Mouse (Mus musculus) midbrain, embryonic 12.5 days (tissue): ENCODE measurements around the gene Stag1. TPM values are rescaled to one million over a fixed set of nuclear protein-coding genes. Genes with fewer than 3 reads are reported as not detected.

ENCODE experiments used
- ATAC-seq: fragments of 200-750 bp; cut with Nextera tagmentation; 2 replicates; pipeline ENCODE4 v1.8.0; 2017; ENCODE audit warnings: low read depth, moderate TSS enrichment, moderate library complexity; ENCODE audit not compliant: low FRiP score
- H3K27ac ChIP-seq: fragments of 300-500 bp; sonication (generic); replicated peaks from 2 replicates; pipeline ENCODE4 v1.5.1; 2016; ENCODE audit warnings: mild to moderate bottlenecking
- H3K27me3 ChIP-seq: fragments of 300-500 bp; sonication (generic); 2 replicates; pipeline ENCODE4 v1.6.1; 2016; ENCODE audit warnings: mild to moderate bottlenecking
- H3K36me3 ChIP-seq: fragments of 300-500 bp; sonication (generic); 2 replicates; pipeline ENCODE4 v1.6.1; 2016
- H3K4me1 ChIP-seq: fragments of 300-500 bp; sonication (generic); 2 replicates; pipeline ENCODE4 v1.6.1; 2016
- H3K4me2 ChIP-seq: fragments of 300-500 bp; sonication (generic); replicated peaks from 2 replicates; pipeline ENCODE4 v1.6.1; 2016; ENCODE audit warnings: mild to moderate bottlenecking, moderate library complexity
- H3K4me3 ChIP-seq: fragments of 300-500 bp; sonication (generic); 2 replicates; pipeline ENCODE4 v1.5.1; 2016; ENCODE audit warnings: mild to moderate bottlenecking
- H3K9ac ChIP-seq: fragments of 300-500 bp; sonication (generic); replicated peaks from 2 replicates; pipeline ENCODE4 v1.6.1; 2016; ENCODE audit warnings: mild to moderate bottlenecking, moderate library complexity
- H3K9me3 ChIP-seq: fragments of 300-500 bp; sonication (generic); 2 replicates; pipeline ENCODE4 v1.6.1; 2016; ENCODE audit warnings: mild to moderate bottlenecking
- WGBS: fragments of 180-500 bp; shearing (Covaris S2); methylation state at CpG from one replicate; pipeline ENCODE4 v1.1.7; 2016; 5-methylcytosine and 5-hydroxymethylcytosine counted together
- polyA plus RNA-seq: library from polyadenylated mRNA; unstranded; fragments of >200 nt; fragmentation: Nextera tagmentation; extraction: Ambion mirVana; gene quantifications from 2 replicates; pipeline ENCODE4 v1.2.1, GENCODE M21; 2016

Gene Stag1
- polyA plus RNA-seq, 1 experiment from 2014 or later: 63.6 TPM

DNA sequence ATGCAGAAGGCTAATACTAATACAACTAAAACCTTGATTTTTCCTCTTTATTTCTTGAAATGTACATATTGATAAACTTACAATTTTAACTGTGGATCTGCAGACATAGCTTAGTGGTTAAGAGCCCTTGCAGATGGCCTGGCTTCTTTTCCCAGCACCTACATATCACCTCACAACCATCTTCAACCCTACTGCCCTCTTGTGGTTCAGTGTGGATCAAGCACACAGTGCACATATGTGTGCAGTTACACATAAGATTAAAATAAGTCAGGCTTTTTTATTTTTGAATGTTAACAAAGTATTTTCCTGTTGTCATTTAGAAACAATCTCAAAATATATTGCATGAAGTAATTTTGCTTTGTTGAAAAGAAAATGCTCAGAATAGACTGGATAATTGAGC lies 312.8 kb downstream of the Stag1 start:
- Histone ChIP-seq H3K4me3 (no peak overlapping the region), H3K36me3 (0 out of 2 replicates have a peak, but pooled peaks cover 19% of the 10 kb centered on the region), H3K4me2 (no peak overlapping the region), H3K9ac (no peak overlapping the region), H3K4me1 (no peaks in the 10 kb centered on the region), H3K27ac (no peak overlapping the region), H3K27me3 (no peaks in the 10 kb centered on the region), H3K9me3 (no peaks in the 10 kb centered on the region)
- no peak for ATAC-seq

DNA sequence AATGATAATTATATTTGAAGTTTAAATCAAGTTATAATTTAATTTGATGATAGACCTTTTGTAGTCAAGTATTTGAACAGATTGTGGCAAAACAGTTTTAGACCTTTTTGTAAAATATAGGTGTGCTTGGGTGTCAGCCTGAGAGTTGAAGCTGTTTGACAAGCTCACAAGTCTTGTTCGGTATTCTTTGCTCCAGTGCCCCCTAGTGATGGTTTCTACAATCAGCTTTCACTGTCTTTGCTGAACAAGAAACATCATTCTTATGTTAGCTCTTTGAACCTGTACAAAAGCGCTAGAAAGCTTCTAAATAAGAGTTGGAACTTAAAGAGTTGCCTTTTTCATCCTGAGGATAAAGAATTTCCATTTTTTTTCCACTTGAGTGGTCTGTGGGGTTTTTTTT lies 319.5 kb downstream of the Stag1 start:
- WGBS: 54% methylated on average over 2 of the region's 2 CpGs
- ATAC-seq: no peak
- Histone ChIP-seq H3K4me1 (no peaks in the 10 kb centered on the region), H3K9me3 (no peaks in the 10 kb centered on the region), H3K9ac (no peak overlapping the region), H3K4me2 (no peak overlapping the region), H3K27me3 (no peaks in the 10 kb centered on the region), H3K36me3 (no peaks in the 10 kb centered on the region), H3K4me3 (no peak overlapping the region), H3K27ac (no peak overlapping the region)

DNA sequence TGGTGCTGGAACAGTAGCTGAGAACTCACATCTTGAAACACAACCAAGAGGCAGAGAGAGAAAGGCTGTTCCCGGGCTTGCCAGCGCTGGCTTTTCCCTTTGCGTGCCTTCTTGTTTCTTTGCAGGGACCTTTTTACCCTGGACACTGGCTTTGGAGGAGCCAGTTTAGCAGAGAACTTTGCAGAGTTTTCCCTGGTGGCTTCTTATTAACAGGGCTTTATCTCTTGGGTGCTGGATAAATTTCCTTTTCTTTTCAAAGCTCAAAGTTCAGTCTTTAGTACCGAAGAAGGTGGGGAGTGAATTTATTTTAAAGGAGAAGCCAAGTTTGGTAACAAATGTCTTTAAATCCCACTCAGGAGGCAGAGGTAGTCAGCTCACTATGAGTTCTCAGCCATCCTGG lies 329.0 kb downstream of the Stag1 start:
- H3K27ac ChIP-seq: no peak overlapping the region
- H3K9me3 ChIP-seq: no peaks in the 10 kb centered on the region
- H3K9ac ChIP-seq: no peak overlapping the region
- WGBS: 95% methylated on average over 4 of the region's 4 CpGs
- no peak overlapping the region for H3K4me3 ChIP-seq
- peaks cover 15% of the 10 kb centered on the region for H3K36me3 ChIP-seq
- ATAC-seq: no peak
- no peaks in the 10 kb centered on the region for H3K27me3 ChIP-seq
- H3K4me1 ChIP-seq: no peaks in the 10 kb centered on the region
- no peak overlapping the region for H3K4me2 ChIP-seq

DNA sequence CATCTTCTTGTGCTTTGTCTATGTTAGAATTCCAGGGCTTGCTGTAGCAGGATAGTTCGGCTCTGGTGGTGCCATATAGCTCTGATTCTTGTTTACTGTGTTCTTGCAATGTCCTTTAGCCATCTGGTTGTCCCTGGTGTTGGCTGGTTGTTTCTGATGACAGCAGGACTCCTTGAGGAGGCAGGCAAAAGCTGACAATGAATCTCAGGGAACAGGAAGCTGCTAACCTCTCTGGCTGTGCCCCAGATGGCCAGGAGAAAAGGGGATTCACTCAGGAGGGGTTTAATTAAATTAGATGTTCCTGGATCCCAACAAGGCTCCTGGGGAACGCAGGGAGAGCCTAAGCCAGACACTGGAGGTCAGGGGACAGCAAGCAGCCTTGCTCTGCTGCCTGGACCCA lies 344.4 kb downstream of the Stag1 start:
- H3K4me2 ChIP-seq: no peak overlapping the region
- 35% methylated on average over 2 of the region's 2 CpGs for WGBS
- H3K27ac ChIP-seq: no peak overlapping the region; the same call in 1 of the 2 replicates
- H3K9ac ChIP-seq: no peak overlapping the region
- no peaks in the 10 kb centered on the region for H3K9me3 ChIP-seq
- no peaks in the 10 kb centered on the region for H3K27me3 ChIP-seq
- ATAC-seq: no peak
- peaks cover 9% of the 10 kb centered on the region; the same call in 1 of the 2 replicates for H3K36me3 ChIP-seq
- no peak overlapping the region for H3K4me3 ChIP-seq
- H3K4me1 ChIP-seq: no peaks in the 10 kb centered on the region

DNA sequence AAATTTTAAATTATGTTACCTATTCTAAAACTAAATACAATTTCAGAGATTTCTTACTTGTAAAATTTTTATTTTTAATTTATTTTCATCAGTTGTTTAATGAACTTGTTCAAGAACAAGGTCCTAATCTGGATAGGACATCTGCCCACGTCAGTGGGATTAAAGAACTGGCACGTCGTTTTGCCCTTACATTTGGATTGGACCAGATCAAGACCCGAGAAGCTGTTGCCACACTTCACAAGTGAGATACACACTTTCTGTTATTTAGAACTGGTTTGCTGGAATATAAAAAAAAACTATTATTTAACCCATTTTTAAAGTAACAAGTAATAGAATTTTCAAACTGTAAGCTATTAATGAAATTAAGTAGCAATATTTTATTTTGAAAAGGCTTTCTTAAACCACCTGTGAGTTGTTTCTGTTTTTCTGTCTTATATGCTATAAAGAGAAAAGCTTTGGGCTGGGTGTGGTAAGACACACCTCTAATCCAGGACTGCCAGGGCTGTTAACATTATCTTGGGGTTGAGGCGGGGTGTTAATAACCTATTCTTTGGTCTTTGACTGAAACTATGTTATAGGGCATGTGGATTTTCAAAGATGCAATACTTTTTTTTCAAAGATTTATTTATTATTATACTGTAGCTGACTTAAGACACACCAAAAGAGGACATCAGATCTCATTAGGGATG lies 347.2 kb downstream of the Stag1 start:
- Histone ChIP-seq H3K36me3 (peaks cover 18% of the 10 kb centered on the region; the same call in 1 of the 2 replicates), H3K4me3 (no peak overlapping the region), H3K4me1 (no peaks in the 10 kb centered on the region), H3K27me3 (no peaks in the 10 kb centered on the region), H3K27ac (no peak overlapping the region), H3K4me2 (no peak overlapping the region), H3K9me3 (no peaks in the 10 kb centered on the region), H3K9ac (no peak overlapping the region)
- ATAC-seq: no peak
- 93% methylated on average over 5 of the region's 5 CpGs for WGBS

DNA sequence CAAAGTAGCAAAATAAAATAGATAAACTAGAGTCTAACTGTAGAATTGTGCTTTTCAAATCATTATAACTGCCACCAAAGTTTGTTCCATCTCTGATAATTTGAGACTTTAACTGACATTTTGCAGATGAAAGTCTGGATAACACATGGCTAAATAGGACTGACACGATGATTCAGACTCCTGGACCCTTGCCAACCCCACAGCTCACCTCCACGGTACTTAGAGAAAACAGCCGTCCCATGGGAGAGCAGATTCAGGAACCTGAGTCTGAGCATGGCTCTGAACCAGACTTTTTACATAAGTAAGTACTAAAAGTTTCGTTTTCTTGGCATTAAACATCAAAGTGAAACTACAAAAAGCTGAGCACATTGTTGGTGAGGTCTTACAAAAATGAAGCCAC lies 353.9 kb downstream of the Stag1 start:
- H3K27ac ChIP-seq: no peak overlapping the region

DNA sequence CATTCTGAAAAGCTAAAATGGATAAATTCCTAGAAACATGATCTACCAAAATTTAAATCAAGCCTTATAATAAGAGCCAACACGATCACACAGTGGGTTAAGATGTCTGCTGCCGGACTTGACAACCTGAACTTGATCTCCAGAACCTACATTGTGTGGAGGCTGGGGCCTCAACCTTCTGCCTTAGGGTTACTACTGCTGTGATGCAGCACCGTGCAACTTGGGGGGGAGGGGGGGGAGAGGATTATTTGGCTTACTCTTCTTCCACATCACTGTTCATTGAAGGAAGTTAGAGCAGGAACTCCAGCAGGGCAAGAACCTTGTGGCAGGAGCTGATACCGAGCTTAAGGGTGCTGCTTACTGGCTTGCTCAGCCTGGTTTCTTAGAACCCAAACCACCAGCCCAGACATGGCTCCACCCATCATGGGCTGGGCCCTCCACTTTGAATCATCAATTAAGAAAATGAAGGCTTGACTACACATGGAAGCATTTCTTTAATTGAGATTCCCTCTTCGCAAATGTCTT lies 365.4 kb downstream of the Stag1 start:
- Histone ChIP-seq H3K9me3 (no peaks in the 10 kb centered on the region), H3K9ac (no peak overlapping the region), H3K36me3 (0 out of 2 replicates have a peak, but pooled peaks cover 9% of the 10 kb centered on the region), H3K27ac (peak overlapping the region; percentile 25), H3K4me3 (no peak overlapping the region), H3K27me3 (peaks cover 7% of the 10 kb centered on the region; the same call in 1 of the 2 replicates), H3K4me2 (no peak overlapping the region), H3K4me1 (peaks cover 11% of the 10 kb centered on the region)
- peak; percentile 71 for ATAC-seq
- WGBS: 54% methylated on average over 5 of the region's 5 CpGs

More for the DNA sequence above, 353.9 kb downstream of the Stag1 start:
- no peak overlapping the region for H3K4me2 ChIP-seq
- H3K9me3 ChIP-seq: no peaks in the 10 kb centered on the region
- peaks cover 38% of the 10 kb centered on the region for H3K36me3 ChIP-seq
- no peak for ATAC-seq
- H3K9ac ChIP-seq: no peak overlapping the region
- H3K27me3 ChIP-seq: no peaks in the 10 kb centered on the region
- no peaks in the 10 kb centered on the region for H3K4me1 ChIP-seq
- H3K4me3 ChIP-seq: no peak overlapping the region
- 87% methylated on average over 4 of the region's 4 CpGs for WGBS

DNA sequence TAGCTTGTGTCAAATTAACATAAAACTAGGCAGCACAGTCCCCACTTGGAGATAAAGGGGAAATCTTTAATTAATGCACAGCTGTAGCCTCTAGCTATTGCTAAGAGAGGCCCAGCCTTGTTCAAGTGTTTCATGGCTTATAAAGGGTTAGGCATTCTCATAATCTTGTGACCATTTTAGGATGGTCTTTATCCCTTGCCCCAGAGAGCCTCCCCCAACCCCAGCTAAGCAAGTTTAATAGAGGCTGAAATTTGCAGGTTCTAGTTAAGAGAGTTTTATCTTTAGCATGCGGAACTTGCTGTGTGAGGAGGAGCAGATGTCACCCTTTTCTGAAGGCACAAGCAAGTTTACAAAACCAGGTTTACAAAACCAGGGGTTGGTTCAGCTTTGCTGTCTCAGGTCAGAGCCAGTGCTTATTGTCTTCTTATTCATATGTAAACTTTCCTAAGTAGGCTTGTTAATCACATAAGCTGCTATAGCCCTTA lies 365.9 kb downstream of the Stag1 start:
- H3K4me2 ChIP-seq: no peak overlapping the region
- peak; percentile 88 for ATAC-seq
- H3K36me3 ChIP-seq: 0 out of 2 replicates have a peak, but pooled peaks cover 6% of the 10 kb centered on the region
- H3K4me1 ChIP-seq: peaks cover 11% of the 10 kb centered on the region
- peaks cover 7% of the 10 kb centered on the region; the same call in 1 of the 2 replicates for H3K27me3 ChIP-seq
- 21% methylated on average over 1 of the region's 1 CpGs for WGBS
- no peak overlapping the region for H3K4me3 ChIP-seq
- H3K9me3 ChIP-seq: no peaks in the 10 kb centered on the region
- H3K27ac ChIP-seq: peak overlapping the region; percentile 25
- H3K9ac ChIP-seq: no peak overlapping the region

DNA sequence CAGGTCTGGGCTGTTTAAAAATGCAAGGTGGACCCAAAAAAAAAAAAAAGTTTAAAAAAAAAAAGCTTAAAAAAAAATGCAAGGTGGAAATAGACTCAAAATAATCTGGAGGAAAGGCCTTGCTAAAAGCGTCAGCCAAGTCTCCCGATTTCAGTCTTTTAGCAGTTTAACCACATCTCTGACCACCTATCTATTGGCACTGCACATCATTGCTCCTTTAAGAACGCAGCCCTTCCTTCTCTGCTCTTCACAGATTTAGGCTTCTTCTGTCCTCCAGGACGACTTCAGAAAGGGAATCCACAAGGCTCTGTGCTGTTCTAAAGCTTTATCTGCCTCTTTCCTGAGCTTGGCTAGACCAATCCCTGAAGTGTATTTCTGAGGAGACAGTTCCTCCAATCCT lies 366.5 kb downstream of the Stag1 start:
- no peak overlapping the region for H3K4me3 ChIP-seq
- H3K9ac ChIP-seq: no peak overlapping the region
- no peak for ATAC-seq
- H3K36me3 ChIP-seq: no peaks in the 10 kb centered on the region
- WGBS: 69% methylated on average over 4 of the region's 4 CpGs
- H3K27me3 ChIP-seq: peaks cover 7% of the 10 kb centered on the region; the same call in 1 of the 2 replicates
- peaks cover 11% of the 10 kb centered on the region for H3K4me1 ChIP-seq
- H3K4me2 ChIP-seq: no peak overlapping the region
- H3K27ac ChIP-seq: no peak overlapping the region
- no peaks in the 10 kb centered on the region for H3K9me3 ChIP-seq

DNA sequence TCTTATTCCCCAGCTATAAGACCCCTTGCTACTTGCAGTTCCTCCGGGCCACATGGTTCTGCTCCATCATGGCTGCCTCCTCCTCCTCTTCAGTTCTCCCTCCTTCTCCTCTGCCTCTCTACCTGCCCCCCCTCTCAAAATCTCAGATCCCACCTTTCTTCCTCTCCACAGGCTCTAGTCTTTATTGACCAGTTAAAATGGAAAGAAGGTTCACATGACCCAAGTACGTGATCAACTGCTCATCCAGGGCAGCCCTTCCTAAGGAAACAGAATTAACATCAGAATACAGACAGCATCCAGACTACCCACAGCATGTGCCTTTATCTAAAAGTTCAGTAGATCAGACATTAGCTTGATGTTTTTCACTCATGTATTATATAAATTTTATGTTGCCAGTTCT lies 371.9 kb downstream of the Stag1 start:
- no peaks in the 10 kb centered on the region for H3K9me3 ChIP-seq
- no peak overlapping the region for H3K27ac ChIP-seq
- no peak for ATAC-seq
- H3K36me3 ChIP-seq: no peaks in the 10 kb centered on the region
- no peak overlapping the region for H3K4me2 ChIP-seq
- 79% methylated on average over 2 of the region's 2 CpGs for WGBS
- H3K27me3 ChIP-seq: peaks cover 7% of the 10 kb centered on the region; the same call in 1 of the 2 replicates
- H3K9ac ChIP-seq: no peak overlapping the region
- no peak overlapping the region for H3K4me3 ChIP-seq
- no peaks in the 10 kb centered on the region; the same call in 1 of the 2 replicates for H3K4me1 ChIP-seq

DNA sequence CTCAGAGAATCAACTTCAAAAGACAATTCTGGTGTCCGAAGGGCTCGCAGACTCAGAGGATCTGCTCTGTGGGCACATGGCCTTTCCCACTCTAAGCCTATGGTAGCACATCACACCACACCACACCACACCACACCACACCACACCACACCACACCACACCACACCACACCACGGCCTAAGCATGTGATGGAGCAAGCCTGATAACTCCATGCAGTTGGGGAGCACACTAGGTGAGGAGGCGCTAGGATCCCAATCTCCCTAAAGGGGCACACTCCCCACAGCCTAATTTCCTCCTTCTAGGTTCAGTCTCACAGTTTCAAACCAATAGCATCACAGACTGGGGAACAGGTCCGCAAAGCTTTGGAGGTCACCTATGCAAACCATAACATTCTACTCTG lies 381.1 kb downstream of the Stag1 start:
- ATAC-seq: no peak
- Histone ChIP-seq H3K4me2 (no peak overlapping the region), H3K36me3 (no peaks in the 10 kb centered on the region), H3K4me1 (no peaks in the 10 kb centered on the region), H3K27ac (no peak overlapping the region), H3K9me3 (no peaks in the 10 kb centered on the region), H3K4me3 (no peak overlapping the region), H3K9ac (no peak overlapping the region), H3K27me3 (no peaks in the 10 kb centered on the region)
- WGBS: 91% methylated on average over 5 of the region's 5 CpGs

DNA sequence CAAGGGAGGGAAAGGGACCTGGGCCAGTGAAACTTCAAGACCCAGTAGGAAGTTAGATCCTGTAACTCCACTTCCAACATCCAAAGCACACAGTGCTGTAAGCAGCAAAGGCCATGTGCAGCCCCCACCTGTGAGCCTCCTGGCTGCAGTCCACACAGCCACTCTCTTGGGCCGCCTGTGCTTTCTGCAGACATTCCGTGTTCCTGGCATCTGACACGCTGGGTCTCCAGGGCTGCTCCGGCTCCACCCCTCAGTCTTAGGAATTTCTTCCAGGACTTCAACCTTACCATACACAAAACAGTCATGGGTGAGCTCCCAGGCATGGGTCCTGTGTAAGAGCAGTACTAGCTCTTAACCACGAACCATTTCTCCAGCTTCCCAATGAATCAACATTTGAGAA lies 381.7 kb downstream of the Stag1 start:
- 0 out of 2 replicates have a peak, but pooled peaks cover 3% of the 10 kb centered on the region for H3K36me3 ChIP-seq
- no peaks in the 10 kb centered on the region for H3K9me3 ChIP-seq
- ATAC-seq: no peak
- H3K4me1 ChIP-seq: no peaks in the 10 kb centered on the region
- no peak overlapping the region for H3K4me3 ChIP-seq
- no peak overlapping the region for H3K9ac ChIP-seq
- no peak overlapping the region for H3K4me2 ChIP-seq
- H3K27ac ChIP-seq: no peak overlapping the region
- WGBS: 89% methylated on average over 5 of the region's 5 CpGs
- H3K27me3 ChIP-seq: no peaks in the 10 kb centered on the region
